Mouse (Mus musculus): ENCODE measurements at regions not wholly inside any gene's neighbourhood (a gene's known extent, or its start where the extent isn't known, plus 50 kb on each side); places are given as distances from the start of the nearest gene placed in this dataset.

GRCm38 (mm10) chr4:154759881-154760280 lies 77.4 kb upstream of the Ttc34 start:
- TF ChIP-seq CTCF (IDR thresholded peaks at IDR 0.05; ENCODE audit: control insufficient read depth, insufficient read depth, low read length) (no peak), POLR2A (IDR thresholded peaks at IDR 0.05; ENCODE audit: borderline replicate concordance, control insufficient read depth, low read depth, low read length) (no peak)
